Mouse (Mus musculus) stomach, postnatal 0 days (tissue): ENCODE measurements around the gene Prickle2.

ENCODE experiments used
- CTCF ChIP-seq: IDR thresholded peaks from 2 replicates; pipeline ENCODE4 v1.5.1; 2016; ENCODE audit warnings: antibody characterized with exemption, low read depth, mild to moderate bottlenecking, moderate library complexity
- EP300 ChIP-seq: optimal IDR thresholded peaks from 2 replicates; pipeline ENCODE3; 2016; ENCODE audit warnings: antibody characterized with exemption

- no peak for TF ChIP-seq CTCF
- TF ChIP-seq EP300, result no peak
Measured at GRCm38 (mm10) chr6:92728514-92728913, 22.6 kb upstream of the Prickle2 start.
